Mouse (Mus musculus): Measurements from ENCODE around the gene Obp2b.

DNA sequence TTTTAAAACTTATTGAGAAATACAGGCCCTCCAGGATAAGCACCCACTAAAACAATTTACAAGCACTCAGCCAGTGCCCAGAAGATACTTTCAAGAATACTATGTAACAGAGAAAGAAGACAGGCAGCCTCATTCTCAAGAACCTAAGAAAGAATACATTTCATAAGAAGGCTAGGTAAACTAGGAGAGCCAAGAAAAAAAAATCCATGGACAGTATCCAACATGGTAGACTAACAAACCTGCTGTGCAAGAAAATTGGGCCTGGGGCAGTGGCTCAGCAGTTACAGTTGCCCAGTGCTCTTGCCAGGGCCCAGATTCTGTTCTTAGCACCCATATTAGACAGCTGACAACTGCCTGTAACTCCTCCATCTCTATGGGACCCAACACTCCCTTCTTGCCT is 19.6 kb upstream of the Obp2b start:
- TF ChIP-seq CTCF (IDR thresholded peaks at IDR 0.05; ENCODE audit: low read depth), result no peak
- no peak for TF ChIP-seq EP300 (IDR thresholded peaks at IDR 0.05; ENCODE audit: low read depth)
